Comparison of ENCODE assay signal across 16 mouse cellular contexts in the genomic region with DNA sequence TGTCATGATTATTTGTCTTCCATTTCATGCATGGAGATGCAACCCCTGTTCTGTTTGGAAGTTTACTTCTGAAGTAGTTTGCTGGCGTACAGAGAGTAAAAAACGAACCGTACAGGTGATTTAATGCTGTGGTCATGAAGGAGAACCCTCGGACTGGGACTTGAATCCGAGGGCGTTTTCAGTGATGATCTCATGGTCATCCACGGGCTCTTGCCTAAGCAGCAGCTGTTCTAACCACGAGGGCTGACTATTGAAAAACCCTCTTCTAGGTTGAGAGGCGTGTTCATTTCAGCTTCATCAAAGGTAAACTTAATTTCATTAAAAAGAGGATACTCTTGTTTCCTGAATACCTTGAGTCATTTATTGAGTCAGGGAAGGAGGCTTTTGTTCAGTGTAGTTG.
"Had no signal": no experiment of that assay in that cellular context is flagged by ENCODE, and none has a peak within 500 bp of the region (broad histone marks: within the 10 kb centered on the region; RNA-seq: fewer than 3 reads in every experiment).

No protein-coding gene starts in this region.

- H3K4me3 ChIP-seq: neural tube, embryonic 13.5 days; neural tube, embryonic 15.5 days; stomach, embryonic 15.5 days had no signal

- H3K4me1 ChIP-seq: neural tube, embryonic 13.5 days; neural tube, embryonic 15.5 days; stomach, embryonic 15.5 days had no signal

- H3K27me3 ChIP-seq: neural tube, embryonic 13.5 days; neural tube, embryonic 15.5 days; stomach, embryonic 15.5 days had no signal

- H3K4me2 ChIP-seq: neural tube, embryonic 13.5 days; neural tube, embryonic 15.5 days; stomach, embryonic 15.5 days had no signal

- DNase-seq: retina, postnatal 1 day; right cerebral cortex, adult 18-20 months; right cerebral cortex, postnatal 14 days; right cerebral cortex, postnatal 25 days; right cerebral cortex, postnatal 4 days; spleen, adult 18-20 months; thymus, adult 18-20 months; thymus, adult 2 months; thymus, postnatal 14 days; thymus, postnatal 25 days; thymus, postnatal 36 days; thymus, postnatal 4 days had no signal

- H3K27ac ChIP-seq: neural tube, embryonic 13.5 days; neural tube, embryonic 15.5 days; stomach, embryonic 15.5 days; stomach, postnatal 0 days had no signal

- H3K9ac ChIP-seq: neural tube, embryonic 13.5 days; neural tube, embryonic 15.5 days; stomach, embryonic 15.5 days had no signal

- H3K9me3 ChIP-seq: neural tube, embryonic 15.5 days; stomach, embryonic 15.5 days had no signal

- H3K36me3 ChIP-seq: stomach, embryonic 15.5 days had no signal
